11 mouse cellular contexts compared by ENCODE assay signal in the genomic region with DNA sequence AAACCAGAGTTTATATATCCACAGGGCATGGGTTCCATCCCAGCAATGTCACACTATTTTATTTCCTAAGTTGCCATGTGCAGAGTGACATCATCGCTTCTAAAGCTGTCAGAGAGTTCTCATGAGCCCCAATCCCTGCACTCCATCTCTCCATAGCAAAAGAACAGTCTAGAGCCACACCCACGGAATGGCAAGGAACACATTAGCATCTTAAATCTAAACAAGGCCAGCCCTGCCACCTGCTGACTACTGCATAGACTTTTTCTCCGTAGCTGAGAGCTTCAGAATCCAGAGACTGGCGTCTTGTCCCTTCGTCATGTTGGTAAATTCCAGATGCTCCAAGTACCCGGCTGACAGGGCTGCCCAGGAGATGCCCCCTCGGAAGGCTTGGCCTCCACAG.
A peak's percentile ranks its signal among the peaks of the same experiment; 100 is the strongest.
DNase-seq lines count a peak whose midpoint lies in the region; ATAC-seq and TF ChIP-seq lines count a peak whose summit lies in the region.
"Had no signal": no experiment of that assay in that cellular context is flagged by ENCODE, and none has a peak within 500 bp of the region (broad histone marks: within the 10 kb centered on the region; RNA-seq: fewer than 3 reads in every experiment).

No protein-coding gene starts in this region.

- TF ChIP-seq CTCF in lung, embryonic 14.5 days (IDR thresholded peaks at IDR 0.05; ENCODE audit: low read depth) = 0 out of 2 replicates have a peak, but pooled peaks have one; percentile 10

- DNase-seq in cerebellum, postnatal 25 days = peak; percentile 35 to 47
- no peak for DNase-seq in cerebellum, postnatal 4 days (ENCODE audit: low spot score in 2 of 2)
- DNase-seq in lung, embryonic 14.5 days = peak; percentile 11
- DNase-seq in lung, adult 18-20 months = no peak
- peak; percentile 18 to 19 for DNase-seq in layer of hippocampus, postnatal 36 days
- DNase-seq in right cerebral cortex, postnatal 4 days = peak; percentile 29
- DNase-seq: adrenal gland, postnatal 10 days had no signal

- H3K9me3 ChIP-seq in lung, embryonic 14.5 days (ENCODE audit: low read depth, low read length) = no peaks in the 10 kb centered on the region
- H3K9me3 ChIP-seq: heart, embryonic 12.5 days had no signal

- no peak overlapping the region for H3K4me2 ChIP-seq in lung, embryonic 14.5 days
- H3K4me2 ChIP-seq: heart, embryonic 12.5 days had no signal

- no peak overlapping the region for H3K27ac ChIP-seq in lung, embryonic 14.5 days (ENCODE audit: low read depth)
- H3K27ac ChIP-seq: liver, embryonic 14.5 days had no signal

- H3K4me3 ChIP-seq in lung, embryonic 14.5 days (ENCODE audit: low read depth, low read length) = no peak overlapping the region
- H3K4me3 ChIP-seq: heart, embryonic 12.5 days had no signal

- ATAC-seq in lung, embryonic 14.5 days (ENCODE audit: insufficient read depth) = 0 out of 2 replicates have a peak, but pooled peaks have one; percentile 13
- no peak for ATAC-seq in CD4-positive, CD25-positive, alpha-beta regulatory T cell, adult 4 months
- ATAC-seq in megakaryocyte progenitor cell, adult 5-6 weeks (replicated peaks; ENCODE audit: poor library complexity) = no peak

- no peaks in the 10 kb centered on the region for H3K4me1 ChIP-seq in lung, embryonic 14.5 days (ENCODE audit: insufficient read depth)
- H3K4me1 ChIP-seq: heart, embryonic 12.5 days had no signal

- 78% methylated on average over 7 of the region's 7 CpGs for WGBS in lung, embryonic 14.5 days

- H3K27me3 ChIP-seq in lung, embryonic 14.5 days (ENCODE audit: insufficient read depth, low read length) = no peaks in the 10 kb centered on the region
- H3K27me3 ChIP-seq: heart, embryonic 12.5 days had no signal

- peaks cover 38% of the 10 kb centered on the region for H3K36me3 ChIP-seq in lung, embryonic 14.5 days (ENCODE audit: insufficient read depth)

- no peak overlapping the region for H3K9ac ChIP-seq in lung, embryonic 14.5 days
- H3K9ac ChIP-seq: heart, embryonic 12.5 days; liver, embryonic 14.5 days had no signal

Comparison
In these comparisons a context has a peak if more than half of its experiments do, and no peak if none do; other contexts are left out.
1. DNase-seq: peak in cerebellum, postnatal 25 days (2 of 2), lung, embryonic 14.5 days (single experiment), layer of hippocampus, postnatal 36 days (2 of 2) and right cerebral cortex, postnatal 4 days (single experiment); none in cerebellum, postnatal 4 days (0 of 2) and lung, adult 18-20 months (0 of 2).